Mouse (Mus musculus) cerebellum, adult 9-10 months (tissue): Measurements from ENCODE around the gene Camk2n1.

Source experiments
- DNase-seq: peaks from one replicate; pipeline ENCODE4 v3.0.0; 2022

Camk2n1 gene

DNA sequence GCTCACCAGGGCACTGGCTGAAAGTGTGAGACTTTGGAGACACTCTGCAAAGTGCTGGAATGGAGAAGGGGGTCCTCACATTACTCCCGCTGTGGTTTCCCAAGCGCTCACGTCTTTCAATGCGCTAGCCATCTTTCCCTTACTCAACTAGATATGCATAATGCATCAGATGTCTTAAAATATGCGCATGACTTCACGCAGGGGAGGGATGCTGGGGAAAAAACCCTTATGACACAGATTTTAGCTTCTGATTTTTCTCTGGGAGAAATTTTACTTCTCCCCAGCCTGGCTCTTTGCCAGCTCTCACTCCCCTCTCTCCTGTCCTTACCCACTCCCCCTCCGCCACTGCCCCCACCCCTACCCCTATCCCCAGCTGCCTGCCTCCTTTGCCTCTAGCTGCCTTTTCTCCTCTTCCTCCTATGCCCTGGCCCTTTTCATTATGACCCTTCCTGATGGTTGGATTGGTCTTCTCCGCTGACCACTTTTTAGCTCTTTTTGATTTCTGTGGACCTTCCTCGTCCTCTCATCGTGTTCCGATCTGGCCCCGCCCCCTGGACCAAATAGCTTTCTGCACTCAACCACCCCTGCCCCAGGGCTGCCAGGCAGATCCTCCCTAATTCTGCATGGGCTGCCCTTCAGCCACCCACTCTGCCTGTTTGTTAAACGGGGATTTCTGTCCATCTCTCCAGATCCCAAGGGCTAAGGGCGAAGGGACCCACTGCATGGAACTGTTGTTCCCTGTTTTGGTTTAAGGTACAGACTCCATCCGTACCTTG is 6.1 kb upstream of the Camk2n1 start:
- DNase-seq = no peak

DNA sequence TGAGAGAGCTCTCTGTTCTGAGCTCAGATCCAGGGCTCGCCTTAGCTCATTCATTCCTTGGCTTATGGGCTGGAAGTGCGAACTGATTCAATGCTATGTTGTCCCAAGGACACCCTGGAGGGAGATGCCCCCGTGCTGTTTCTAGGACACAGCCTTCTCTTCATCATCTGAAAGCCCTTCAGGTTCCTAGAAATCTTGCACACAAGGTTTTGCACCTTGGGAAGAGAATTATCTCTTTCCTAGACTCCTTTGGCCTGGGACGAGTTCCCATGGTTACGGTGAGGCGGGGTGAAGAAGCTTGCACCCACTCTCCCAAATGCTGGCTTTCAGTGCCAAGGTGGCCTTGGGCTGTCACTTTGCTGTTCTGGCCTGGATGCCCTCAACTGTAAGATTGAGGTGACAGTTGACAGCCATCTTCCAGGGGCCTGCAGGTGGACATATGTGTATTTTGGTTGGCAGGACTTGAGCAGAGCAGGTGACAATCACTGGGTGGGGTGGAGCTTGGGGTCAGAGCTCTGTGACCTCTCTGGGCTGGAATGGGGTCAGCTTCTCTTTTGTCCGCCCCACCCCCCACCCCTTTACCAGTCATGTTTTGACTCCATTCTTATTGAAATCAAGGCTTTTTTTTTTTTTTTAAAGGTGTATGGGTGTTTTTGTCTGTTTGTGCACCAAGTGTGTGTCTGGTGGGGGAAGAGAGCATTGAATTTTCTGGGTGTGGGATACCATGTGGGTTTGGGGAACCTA is 5.1 kb upstream of the Camk2n1 start:
- no peak for DNase-seq

DNA sequence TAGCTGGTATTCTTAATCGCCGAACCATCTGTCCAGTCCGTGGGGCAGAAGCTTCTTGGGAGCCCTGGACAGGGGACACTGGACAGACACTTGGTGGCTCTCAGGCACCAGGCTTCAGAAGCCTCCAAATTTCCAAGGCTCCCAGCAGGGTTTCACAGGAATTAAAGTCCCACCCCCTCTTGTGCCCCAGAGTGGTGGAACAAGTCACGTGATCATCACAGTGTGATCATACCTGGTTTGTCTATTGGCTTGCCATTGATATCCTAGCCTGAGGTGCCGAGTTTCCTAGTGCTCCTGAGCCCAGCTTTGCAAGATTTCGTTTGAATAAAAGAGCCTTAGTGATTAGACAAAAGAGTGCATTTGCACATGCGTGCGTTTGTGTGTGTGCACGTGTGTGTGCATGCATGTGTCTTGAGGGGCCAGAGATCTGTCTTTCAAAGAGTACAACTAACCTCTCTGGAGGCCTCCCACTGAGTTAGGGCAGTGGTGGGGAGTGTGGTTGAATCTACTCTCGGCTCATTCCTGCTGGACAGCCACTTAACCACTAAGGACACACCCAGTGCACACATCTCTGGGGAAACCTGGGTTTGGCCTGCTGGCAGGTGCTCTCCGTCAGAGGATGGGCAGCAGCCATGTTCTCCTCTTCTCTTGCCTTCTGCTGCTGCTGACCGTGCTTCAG is 4.3 kb upstream of the Camk2n1 start:
- no peak for DNase-seq

DNA sequence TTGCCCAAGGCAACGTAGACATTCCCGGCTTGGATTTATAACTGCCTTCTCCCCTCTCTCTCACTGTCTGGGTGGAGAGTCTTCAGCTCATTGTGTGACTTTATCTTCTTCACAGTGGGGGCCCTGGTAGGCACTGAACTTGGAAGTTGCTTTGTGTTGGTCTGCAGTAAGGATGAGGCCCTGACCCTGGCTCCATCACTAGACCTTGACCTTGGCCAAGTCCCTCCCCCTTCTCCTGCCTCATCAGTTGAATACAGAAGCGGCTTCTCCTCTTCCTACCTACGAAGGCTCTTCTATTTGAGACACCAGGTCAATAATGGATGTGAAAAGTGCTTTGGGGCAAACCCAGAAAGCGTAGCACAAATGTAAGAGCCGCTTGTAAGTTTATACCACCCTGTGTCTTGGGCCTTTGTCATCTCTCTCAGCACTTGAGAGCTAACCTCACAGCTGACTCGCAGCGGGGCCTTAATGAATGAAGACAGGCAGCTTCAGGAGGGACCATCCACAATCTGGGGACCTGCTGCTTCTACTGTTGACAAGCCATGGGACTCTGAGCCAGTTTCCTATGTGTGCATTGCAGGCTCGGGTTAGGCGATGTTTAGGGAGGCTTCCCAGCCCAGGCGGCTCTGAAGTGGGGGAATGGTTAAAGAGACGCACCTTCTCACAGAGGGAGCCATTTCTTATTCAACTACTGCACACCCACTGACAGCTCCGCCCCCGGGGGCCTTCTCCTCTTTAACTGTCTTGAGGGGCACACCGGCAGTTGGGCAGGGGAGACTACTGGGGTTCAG is 1.6 kb upstream of the Camk2n1 start:
- no peak for DNase-seq

- DNase-seq = peak; percentile 81
Measured at GRCm38 (mm10) chr4:138453097-138453752, 889 bp upstream of the Camk2n1 start.

DNA sequence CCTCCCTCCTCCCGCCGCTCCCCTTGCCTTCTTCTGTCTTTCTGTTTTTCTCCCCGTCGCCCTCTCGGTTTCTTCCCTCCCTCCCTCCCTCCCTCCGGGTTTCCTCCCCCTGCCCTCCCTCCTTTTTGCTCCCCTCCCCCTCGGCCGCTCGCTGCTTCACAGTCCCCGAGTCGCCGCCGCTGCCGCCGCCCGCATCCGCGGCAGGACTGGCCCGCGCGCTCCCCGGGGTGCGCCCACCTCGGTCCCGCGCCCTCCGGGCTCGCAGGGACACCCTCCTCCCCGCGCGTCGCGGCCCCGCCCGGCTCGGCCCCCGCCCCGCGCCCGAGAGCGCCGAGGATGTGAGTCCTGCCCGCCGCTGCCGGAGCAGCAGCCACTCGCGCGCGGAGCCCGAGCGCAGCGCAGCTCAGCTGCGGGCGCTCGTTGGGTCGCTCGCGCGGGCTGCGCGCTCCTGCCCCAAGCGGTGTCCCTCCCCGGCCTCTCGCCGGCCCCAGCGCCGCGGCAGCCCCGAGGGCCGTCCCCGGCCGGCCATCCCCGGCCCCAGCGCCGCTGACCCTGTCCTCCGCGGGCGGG is 542 bp downstream of the Camk2n1 start:
- peak; percentile 67 for DNase-seq

DNA sequence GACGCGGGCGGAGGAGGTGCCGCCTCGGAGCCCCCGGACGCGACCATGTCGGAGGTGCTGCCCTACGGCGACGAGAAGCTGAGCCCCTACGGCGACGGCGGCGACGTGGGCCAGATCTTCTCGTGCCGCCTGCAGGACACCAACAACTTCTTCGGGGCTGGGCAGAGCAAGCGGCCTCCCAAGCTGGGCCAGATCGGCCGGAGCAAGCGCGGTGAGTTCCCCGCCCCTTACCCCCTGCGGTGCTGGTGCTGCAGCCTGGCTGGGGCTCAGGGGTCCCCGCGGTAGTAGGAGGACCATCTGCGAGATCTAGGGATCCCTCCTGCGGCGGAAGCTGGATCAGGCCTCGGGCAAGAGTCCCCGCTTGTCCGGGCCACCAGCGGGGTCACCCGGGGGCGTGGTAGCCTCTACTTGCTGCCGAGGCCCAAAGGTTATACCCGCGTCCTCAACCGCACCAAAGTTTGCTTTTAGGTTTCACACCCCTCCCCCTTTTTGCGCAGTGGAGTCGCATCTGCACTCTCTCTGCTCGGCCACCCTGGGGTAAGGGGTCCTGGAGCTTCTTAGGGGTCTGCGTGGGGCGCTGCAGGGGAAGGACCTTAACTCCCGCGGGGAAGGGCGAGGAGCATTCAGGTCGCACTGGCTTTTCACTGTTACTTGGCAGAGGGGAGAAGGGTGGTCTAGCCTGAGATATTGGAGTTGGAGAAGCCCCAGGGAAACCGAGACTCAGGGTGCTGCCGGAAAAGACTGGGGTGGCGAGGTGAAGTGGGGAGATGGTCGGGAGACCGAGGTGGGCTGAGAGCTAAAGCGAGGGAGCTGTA is 1.2 kb downstream of the Camk2n1 start:
- peak; percentile 69 for DNase-seq

GRCm38 (mm10) chr4:138455956-138456341 is 1.8 kb downstream of the Camk2n1 start:
- peak; percentile 38 for DNase-seq

DNA sequence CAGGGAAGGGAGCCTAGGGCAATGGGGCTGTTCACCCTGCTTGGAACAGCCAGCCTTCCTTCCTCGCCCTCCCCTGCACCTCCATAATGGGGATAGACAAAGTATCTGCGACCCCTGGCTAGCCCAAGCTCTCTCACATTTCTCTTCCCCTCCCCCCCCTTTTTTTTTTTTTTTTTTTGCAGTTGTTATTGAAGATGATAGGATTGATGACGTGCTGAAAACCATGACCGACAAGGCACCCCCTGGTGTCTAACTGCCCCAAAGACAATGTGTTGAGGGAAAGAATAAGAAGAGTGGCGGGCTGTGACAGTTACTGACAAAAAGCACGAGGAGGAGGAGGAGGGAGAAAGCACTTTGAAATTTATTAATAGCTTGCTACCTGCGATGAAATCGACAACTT is 2.4 kb downstream of the Camk2n1 start:
- DNase-seq = peak; percentile 35

DNA sequence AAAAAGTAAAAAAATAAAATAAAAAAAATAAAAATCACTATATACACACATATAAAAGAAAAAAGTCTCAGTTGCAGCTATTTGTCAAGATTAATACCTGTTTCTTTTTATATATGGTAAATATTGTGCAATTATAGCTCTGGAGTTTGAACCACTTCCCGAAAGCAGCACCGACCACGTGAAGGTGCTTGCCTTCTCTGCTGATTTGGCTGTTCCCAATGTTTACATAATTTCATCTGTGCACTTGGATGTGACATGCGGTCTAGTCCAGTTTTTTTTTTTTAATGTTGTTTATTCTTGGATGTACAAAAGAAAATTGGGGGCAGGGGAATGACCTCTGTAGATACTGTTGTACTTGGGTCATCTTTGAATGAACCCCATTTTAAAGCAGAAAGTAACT is 3.0 kb downstream of the Camk2n1 start:
- peak; percentile 36 for DNase-seq

GRCm38 (mm10) chr4:138458171-138458570 is 4.1 kb downstream of the Camk2n1 start:
- DNase-seq = peak; percentile 40

GRCm38 (mm10) chr4:138458735-138459440 is 4.8 kb downstream of the Camk2n1 start:
- DNase-seq = peak; percentile 22

GRCm38 (mm10) chr4:138459775-138460174 is 5.7 kb downstream of the Camk2n1 start:
- DNase-seq = no peak

DNA sequence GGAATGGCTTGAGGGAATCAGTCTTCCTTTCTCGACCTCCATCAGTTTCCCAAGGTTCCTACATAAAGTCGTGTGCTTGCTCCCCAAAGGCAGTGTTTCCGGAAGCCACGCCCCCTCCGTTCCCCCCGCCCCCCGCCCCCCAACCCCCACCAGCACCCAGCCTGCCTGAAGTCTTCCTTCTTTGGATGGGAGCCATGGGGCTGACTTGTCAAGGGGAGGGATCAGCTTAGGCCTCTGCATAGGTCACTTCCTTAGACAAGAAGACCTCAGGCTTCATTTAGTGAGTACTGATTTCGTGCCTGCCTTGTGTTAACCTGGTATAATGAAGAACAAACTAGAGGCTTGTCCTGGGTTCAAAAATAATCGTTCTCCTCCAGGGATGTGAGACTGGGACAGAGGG is 6.8 kb downstream of the Camk2n1 start:
- DNase-seq = peak; percentile 16

DNA sequence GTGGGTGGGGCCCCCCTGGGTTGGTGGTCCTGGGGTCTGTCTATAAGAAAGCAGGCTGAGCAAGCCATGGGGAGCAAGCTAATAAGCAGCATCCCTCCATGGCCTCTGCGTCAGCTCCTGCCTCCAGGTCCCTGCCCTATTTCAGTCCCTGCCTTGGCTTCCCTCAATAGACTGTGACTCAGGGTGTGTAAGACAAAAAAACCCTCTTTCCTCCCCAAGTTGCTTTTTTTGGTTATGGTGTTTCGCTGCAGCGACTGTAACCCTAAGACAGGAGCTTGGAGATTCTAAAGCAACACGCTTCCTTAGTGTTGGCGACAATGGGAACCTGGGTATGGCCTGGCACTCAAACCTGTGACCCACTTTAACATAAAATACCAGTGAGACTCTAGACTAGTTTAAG is 7.4 kb downstream of the Camk2n1 start:
- DNase-seq = no peak

DNA sequence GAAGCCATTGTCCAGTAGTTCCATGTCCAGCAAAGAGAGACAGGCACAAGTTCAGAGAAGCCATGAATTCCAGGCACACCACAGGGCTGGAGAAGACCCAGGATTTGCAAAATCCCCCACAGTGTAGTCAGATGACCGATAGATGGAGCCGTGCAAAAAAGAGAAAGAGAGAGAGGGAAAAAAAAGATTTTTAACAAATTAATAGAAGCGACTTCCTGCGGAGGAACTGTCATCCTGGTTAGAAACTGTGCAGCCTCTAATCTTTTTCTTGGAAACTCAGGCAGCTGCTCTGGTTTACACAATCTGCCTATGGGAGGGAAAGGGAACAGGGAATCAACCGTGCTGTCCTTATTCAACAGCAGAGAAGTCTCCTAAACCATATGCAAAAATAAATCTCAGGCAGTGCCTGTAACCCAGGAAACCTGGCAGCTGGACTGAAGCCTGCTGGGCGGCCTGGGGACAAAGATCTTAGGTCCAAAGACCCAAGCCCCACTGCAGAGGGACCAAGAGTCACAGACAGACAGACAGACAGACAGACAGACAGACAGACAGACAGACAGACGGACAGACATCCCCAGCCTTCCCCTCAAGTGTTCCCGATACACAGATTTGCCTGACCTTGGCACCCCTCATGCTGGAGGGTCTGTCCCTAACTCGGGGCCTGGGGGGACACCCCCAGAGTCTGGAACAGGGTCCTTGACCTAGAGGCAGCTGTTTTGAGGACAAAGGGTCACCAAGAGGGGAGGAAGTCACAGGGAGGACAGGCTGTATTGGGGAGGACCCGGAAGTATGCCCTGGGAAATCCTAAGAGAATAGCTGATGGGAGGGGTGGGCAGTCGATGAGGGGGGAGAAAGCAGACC is 9.1 kb downstream of the Camk2n1 start:
- DNase-seq = peak; percentile 45

DNA sequence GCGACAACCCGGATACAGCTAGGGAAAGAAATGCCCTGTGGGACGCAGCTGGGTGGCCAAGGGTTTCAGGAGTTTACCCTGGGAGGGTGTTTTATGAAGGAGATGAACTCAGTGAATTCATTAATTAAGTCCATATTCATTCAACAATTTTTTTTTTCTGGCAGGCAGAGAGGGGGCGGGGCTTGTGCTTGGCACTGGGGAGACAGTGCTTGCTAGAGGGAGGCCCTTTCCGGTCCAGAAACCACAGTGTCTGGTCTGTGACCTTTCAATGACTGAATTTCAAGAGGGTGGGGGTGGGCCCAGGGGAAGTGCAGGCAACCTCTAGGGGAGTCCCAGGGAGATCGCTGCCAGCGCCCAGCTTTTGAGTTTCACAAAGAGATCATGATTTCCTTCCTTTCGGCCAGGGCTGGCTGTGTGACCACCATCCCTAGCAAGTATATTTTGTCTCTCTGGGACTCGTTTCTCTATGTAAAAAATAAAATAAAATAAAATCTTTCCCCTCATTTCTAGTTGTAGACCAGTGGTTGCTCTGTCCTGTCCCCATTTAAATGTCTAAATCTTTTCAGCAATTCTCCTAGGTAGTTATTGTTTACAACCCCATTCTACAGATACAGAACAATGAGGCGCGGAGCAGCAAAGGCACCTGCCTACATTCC is 9.8 kb downstream of the Camk2n1 start:
- DNase-seq = peak; percentile 73

DNA sequence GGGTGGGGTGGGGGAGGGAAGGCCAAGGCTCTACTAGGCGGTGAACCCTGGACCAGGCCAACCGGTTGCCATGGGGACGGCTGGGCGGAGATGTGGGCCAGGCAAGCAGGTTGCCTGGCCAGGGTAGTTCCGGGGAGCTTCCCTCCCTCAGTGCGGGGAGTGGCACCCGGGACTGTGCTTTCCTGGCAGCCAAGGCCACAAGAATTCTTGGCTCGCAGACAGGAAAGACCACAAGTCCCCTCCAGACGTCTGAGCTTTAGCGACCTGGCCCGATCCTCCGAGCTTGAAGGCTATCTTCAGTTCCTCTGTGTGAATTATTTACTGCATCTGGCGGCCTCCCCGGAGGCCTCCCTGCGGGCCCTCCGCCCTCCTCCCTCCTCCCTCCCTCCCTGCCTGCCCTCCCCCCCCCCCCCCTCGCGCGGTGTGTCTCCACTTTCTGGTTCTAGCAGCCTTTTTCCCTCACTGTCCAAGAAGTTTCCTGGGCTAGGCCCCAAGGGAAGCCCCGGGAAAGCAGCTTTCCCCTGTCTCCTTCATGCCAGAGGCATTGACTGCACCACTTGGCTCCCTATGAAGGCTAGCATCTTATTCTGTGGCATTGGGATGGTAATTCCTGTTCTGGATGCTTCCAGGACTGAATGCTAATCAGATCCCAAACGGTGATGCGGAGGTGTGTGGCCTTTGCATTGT is 10.7 kb downstream of the Camk2n1 start:
- no peak for DNase-seq
